Mouse (Mus musculus) kidney, postnatal 4 days (tissue): ENCODE data around the gene Eogt.
A peak's percentile ranks its signal among the peaks of the same experiment; 100 is the strongest.

Experiments
- DNase-seq, 2 experiments: peaks; one replicate each; pipeline ENCODE4 v3.0.0; 2021; ENCODE audit warnings: mixed read lengths in 2 of 2

Eogt gene

GRCm38 (mm10) chr6:97148383-97149251 lies at the start of gene Eogt:
Gene Eogt, minus strand, starts transcription at chr6:97149182.
- peak; percentile 83 to 90 for DNase-seq

GRCm38 (mm10) chr6:97179367-97179828 lies 30.4 kb upstream of the Eogt start:
- no peak for DNase-seq

GRCm38 (mm10) chr6:97178491-97179366 lies 29.7 kb upstream of the Eogt start, which contains the start of gene Tmf1:
Gene Tmf1, minus strand, starts transcription at chr6:97179122.
- DNase-seq = peak; percentile 97 to 98

- DNase-seq = peak; percentile 48 to 57
Measured at GRCm38 (mm10) chr6:97175716-97176115, 26.7 kb upstream of the Eogt start.

GRCm38 (mm10) chr6:97150156-97150555 lies 1.2 kb upstream of the Eogt start:
- no peak for DNase-seq

GRCm38 (mm10) chr6:97149721-97150120 lies 739 bp upstream of the Eogt start:
- DNase-seq = no peak

- DNase-seq = peak; percentile 77 to 86
Measured at GRCm38 (mm10) chr6:97147755-97148382, 1.1 kb downstream of the Eogt start.

GRCm38 (mm10) chr6:97145156-97145555 lies 3.8 kb downstream of the Eogt start:
- no peak for DNase-seq

- peak; percentile 63 to 76 for DNase-seq
Measured at GRCm38 (mm10) chr6:97144359-97144758, 4.6 kb downstream of the Eogt start.

GRCm38 (mm10) chr6:97142611-97143010 lies 6.4 kb downstream of the Eogt start:
- DNase-seq = no peak

- peak in 1 of 2 experiments; percentile 15 for DNase-seq
Measured at GRCm38 (mm10) chr6:97141811-97142210, 7.2 kb downstream of the Eogt start.

- DNase-seq = no peak
Measured at GRCm38 (mm10) chr6:97132707-97133303, 16.2 kb downstream of the Eogt start.

GRCm38 (mm10) chr6:97131808-97132207 lies 17.2 kb downstream of the Eogt start:
- no peak for DNase-seq

- no peak for DNase-seq
Measured at GRCm38 (mm10) chr6:97130979-97131378, 18.0 kb downstream of the Eogt start.

GRCm38 (mm10) chr6:97124336-97125010 lies 24.5 kb downstream of the Eogt start:
- DNase-seq = peak in 1 of 2 experiments; percentile 42

- no peak for DNase-seq
Measured at GRCm38 (mm10) chr6:97120922-97121321, 28.1 kb downstream of the Eogt start.

GRCm38 (mm10) chr6:97118327-97118726 lies 30.7 kb downstream of the Eogt start:
- no peak for DNase-seq

- DNase-seq = no peak
Measured at GRCm38 (mm10) chr6:97116896-97117295, 32.1 kb downstream of the Eogt start.

GRCm38 (mm10) chr6:97114821-97115220 lies 34.2 kb downstream of the Eogt start:
- no peak for DNase-seq

- DNase-seq = no peak
Measured at GRCm38 (mm10) chr6:97112177-97112576, 36.8 kb downstream of the Eogt start.

GRCm38 (mm10) chr6:97106777-97107176 lies 42.2 kb downstream of the Eogt start:
- peak; percentile 49 to 67 for DNase-seq

- no peak for DNase-seq
Measured at GRCm38 (mm10) chr6:97106106-97106505, 42.9 kb downstream of the Eogt start.
